Mouse (Mus musculus) testis, adult 2 months (tissue): ENCODE data around the gene Erc2.

Experiments
- CTCF ChIP-seq: fragments of 200-500 bp; IDR thresholded peaks from 2 replicates; pipeline ENCODE4 v1.5.1; 2012; ENCODE audit warnings: low read depth, mild to moderate bottlenecking, inconsistent platforms, low read length, moderate library complexity; ENCODE audit not compliant: control insufficient read depth, insufficient read depth, insufficient replicate concordance
- POLR2A ChIP-seq: fragments of 200-500 bp; IDR thresholded peaks from 2 replicates; pipeline ENCODE4 v1.6.1; 2012; ENCODE audit warnings: low read depth, mild to moderate bottlenecking, inconsistent platforms, low read length, moderate library complexity; ENCODE audit not compliant: control insufficient read depth

GRCm38 (mm10) chr14:27613766-27614165 lies 8.5 kb upstream of the Erc2 start:
- no peak for TF ChIP-seq CTCF
- TF ChIP-seq POLR2A = no peak
